Mouse (Mus musculus) heart, postnatal 14 days (tissue): ENCODE data around the gene 4930518I15Rik. TPM values are rescaled to one million over a fixed set of nuclear protein-coding genes. Genes with fewer than 3 reads are reported as not detected.
A peak's percentile ranks its signal among the peaks of the same experiment; 100 is the strongest.
"Not testable (repeated sequence)": the region's sequence is repeated elsewhere in the genome, so short reads cannot be mapped to it uniquely, and the experiment has no call there.

Experiments
- DNase-seq, 2 experiments: peaks; one replicate each; pipeline ENCODE4 v3.0.0; 2021 to 2022
- intact Hi-C: fragments of 180-260 bp; cut with DNase I; formaldehyde crosslinking; loops from one replicate; pipeline ENCODE4 v1.15.1; 2025
- total RNA-seq, 2 experiments: library from RNA; stranded (reverse); gene quantifications; 2 replicates each; pipeline ENCODE4 v1.2.3; 2021

4930518I15Rik gene
- total RNA-seq, 2 experiments from 2014 or later = 1.5 to 1.6 TPM

DNA sequence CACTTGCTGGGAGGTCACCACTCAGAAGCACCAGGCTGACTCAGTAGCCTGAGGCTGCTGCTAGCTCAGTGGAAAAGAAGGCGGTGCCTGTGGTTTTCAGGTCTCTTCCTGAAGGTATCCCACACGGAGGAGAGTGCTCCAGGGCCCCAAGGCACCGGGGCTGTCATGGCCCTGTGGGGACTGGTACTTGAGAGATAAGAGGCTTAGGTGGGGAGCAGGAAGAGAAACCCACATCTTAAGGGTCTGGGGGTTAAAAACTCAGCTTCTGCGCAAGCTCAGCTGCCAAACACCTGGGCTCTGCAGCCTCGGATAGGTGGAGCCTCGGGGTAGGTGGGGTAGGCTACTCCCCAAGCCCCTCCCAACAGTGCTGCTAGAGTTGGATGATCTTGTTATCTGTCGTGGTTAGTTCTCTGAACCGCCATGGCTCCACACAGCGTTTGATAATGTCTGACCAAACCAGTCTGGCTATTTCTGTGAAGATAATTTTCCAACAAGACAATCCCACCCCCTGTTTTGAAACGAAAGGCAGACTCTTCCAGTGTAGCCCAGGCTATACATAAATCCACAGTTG lies 24.8 kb upstream of the 4930518I15Rik start:
- no peak for DNase-seq

GRCm38 (mm10) chr2:156879541-156879940 lies 21.8 kb upstream of the 4930518I15Rik start:
- peak; percentile 10 to 18 for DNase-seq
- intact Hi-C loops = no loop called here

More for the DNA sequence above, 24.8 kb upstream of the 4930518I15Rik start:
- intact Hi-C loops = no loop called here

DNA sequence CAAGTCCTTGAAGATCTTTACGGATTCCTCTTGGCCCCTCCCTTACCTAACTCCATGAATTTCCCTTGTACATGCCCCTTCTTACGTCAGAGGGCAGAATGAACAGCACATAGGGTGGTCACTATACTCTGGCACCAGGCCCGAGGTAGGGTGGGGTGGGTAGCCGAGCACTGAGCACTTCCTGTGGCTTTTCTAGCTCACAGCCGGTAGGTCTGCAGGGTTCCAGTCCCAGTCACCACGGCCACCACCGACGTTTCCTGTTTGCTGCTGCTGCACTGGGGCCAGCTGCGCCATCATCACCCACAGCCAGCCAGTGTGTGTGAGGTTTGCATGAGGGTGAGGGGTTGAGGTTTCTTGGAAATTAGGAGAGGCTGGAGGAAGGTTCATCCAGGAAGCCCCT lies 20.0 kb upstream of the 4930518I15Rik start:
- DNase-seq = peak; percentile 12 to 13
- intact Hi-C loops = no loop called here

- DNase-seq = no peak
- intact Hi-C loops = loop anchor here (5.0 kb wide), 1 partner anchor 207 kb away; no protein-coding TSS in a partner anchor
Observed at GRCm38 (mm10) chr2:156874760-156875510, 17.2 kb upstream of the 4930518I15Rik start.

DNA sequence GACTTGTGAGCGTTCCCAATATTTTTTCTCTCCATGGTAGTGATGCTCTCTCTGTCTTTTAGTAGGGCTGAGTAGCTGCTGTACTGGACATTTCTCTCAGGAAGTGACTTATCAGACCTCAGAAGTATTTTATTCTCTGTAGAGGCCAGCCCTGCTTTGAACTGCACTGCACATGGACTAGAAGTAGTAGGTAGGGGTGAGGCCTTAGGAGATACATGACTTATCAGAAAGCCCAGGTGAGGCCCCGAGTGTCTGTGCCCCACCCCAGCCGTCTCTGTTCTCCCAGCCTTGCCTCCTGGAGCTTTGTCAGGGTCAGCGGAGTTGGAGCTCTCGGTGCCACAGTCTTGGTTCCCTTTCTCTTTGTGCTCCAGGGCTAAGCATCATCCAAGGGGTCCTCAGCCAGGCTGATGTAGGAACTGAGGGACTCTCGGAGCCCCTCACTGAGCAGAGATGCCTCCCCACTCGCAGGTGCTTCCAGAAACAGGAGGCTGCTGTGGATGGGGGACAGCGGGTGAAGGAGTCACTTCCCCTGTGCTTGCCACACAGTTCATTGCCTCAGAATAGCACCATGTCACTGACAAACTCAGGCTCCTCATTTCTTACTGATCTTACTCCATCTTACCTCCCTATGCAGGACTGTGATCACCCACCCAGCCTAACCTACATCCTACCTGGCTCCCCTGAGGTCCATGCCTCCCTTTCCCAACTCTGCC lies 16.5 kb upstream of the 4930518I15Rik start:
- intact Hi-C loops = loop anchor here (5.0 kb wide), 1 partner anchor 208 kb away; no protein-coding TSS in a partner anchor
- DNase-seq = no peak

DNA sequence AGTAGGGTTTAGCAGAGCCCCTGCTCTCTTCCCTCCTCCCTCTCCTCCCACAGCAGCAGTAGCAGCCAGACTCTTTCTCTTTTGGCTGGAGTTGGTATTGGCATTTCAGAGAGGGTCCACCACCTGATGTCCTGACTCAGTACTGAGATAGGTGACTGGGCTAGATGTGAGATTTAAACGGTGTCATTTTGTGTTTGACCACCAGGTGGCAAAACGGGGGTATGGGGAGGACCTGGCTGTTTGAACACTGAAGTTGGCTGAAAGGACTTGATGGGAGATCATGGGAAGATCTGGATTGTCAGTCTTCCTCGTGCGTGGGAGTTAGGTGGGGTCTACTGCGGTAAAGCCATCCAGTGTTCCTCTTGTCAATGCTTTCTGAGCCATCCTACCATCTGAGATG lies 15.9 kb upstream of the 4930518I15Rik start:
- peak; percentile 41 to 69 for DNase-seq
- intact Hi-C loops = loop anchor here (2.0 to 5.0 kb wide), 2 partner anchors 123 to 209 kb away; no protein-coding TSS in a partner anchor

DNA sequence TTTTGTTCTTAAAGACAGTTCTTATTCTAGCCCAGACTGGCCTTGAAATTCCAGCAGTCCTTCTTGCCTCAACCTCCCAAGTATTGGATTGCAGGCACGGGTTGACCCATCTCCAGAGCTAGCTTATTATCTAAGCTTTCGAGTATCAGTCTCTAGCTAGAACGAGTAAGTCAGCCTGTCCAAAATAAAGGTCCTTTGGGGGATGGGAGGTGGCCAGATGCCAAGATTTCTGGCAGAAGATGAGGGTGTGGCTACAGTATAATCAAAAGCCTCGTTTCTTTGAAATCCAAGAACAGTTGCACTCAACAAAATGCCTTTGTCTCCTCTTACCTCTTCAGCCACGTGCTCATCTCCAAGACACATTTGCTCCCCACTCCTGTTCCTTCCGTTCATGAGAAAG lies 12.8 kb upstream of the 4930518I15Rik start:
- intact Hi-C loops = loop anchor here (5.0 kb wide), 1 partner anchor 212 kb away; no protein-coding TSS in a partner anchor
- peak; percentile 50 to 62 for DNase-seq

DNA sequence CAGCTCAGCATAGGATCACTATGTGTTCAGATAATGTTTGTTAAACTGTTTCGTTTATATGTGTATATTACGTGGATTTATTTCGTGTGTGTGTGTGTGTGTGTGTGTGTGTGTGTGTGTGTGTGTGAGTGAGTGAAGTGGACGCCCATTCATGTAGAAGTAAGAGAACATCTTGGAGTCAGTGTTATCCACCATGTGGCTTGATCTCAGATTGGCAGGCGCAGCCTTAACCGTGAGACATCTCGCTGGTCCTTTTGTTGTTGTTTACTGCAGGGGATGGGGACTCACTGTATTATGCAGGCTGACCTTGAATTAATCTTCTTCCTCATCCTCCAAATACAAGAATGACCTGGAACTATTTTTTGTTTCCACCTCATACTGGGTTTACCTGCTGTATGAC lies 11.8 kb upstream of the 4930518I15Rik start:
- intact Hi-C loops = no loop called here
- no peak for DNase-seq

DNA sequence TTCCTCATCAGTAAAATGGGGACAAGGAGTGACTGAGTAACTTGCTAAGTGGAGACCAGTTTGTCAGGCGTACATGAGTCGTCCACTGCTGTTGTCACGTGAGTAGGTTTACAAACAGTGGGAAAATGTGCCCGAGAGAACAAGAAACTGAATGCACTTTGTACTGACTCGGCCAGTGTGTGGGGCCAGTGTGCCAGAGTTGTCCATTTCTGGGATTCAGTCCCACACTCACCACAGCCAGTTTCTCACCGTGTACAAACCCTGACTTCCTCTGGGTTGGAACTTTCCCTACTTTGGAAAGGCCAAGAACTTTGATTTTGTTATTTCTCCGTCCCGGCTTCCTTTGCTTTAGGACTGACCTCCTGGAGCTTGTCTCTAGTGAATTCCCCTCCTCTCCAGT lies 11.2 kb upstream of the 4930518I15Rik start:
- intact Hi-C loops = no loop called here
- peak in 1 of 2 experiments; percentile 29 for DNase-seq

DNA sequence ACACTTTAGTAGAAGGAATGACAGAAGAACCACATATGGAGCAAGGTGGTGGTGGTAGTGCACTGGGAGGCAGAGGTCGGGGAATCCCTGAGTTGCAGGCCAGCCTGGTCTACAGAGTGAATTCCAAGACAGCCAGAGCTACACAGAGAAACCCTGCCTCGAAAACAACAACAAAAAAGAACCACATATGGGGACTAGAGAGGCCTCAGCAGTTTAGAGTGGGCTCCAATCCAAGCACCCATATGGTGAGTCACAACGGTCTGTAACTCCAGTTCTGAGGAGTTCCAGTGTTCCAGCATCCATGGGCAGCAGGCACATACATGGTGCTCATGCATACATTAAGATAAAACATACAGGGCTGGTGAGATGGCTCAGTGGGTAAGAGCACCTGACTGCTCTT lies 6.7 kb upstream of the 4930518I15Rik start:
- DNase-seq = no peak
- intact Hi-C loops = loop anchor here (5.0 kb wide), 1 partner anchor 128 kb away; the partner anchor contains the start of gene Ndrg3

GRCm38 (mm10) chr2:156863487-156864160 lies 5.9 kb upstream of the 4930518I15Rik start:
- intact Hi-C loops = loop anchor here (5.0 kb wide), 1 partner anchor 129 kb away; the partner anchor contains the start of gene Ndrg3
- DNase-seq = peak; percentile 42 to 49

- intact Hi-C loops = loop anchor here (5.0 kb wide), 1 partner anchor 129 kb away; the partner anchor contains the start of gene Ndrg3
- peak; percentile 98 to 99 for DNase-seq
Observed at GRCm38 (mm10) chr2:156862772-156863486, 5.2 kb upstream of the 4930518I15Rik start, which contains the start of gene Rab5if. Gene Rab5if, plus strand, starts transcription at chr2:156863128.

DNA sequence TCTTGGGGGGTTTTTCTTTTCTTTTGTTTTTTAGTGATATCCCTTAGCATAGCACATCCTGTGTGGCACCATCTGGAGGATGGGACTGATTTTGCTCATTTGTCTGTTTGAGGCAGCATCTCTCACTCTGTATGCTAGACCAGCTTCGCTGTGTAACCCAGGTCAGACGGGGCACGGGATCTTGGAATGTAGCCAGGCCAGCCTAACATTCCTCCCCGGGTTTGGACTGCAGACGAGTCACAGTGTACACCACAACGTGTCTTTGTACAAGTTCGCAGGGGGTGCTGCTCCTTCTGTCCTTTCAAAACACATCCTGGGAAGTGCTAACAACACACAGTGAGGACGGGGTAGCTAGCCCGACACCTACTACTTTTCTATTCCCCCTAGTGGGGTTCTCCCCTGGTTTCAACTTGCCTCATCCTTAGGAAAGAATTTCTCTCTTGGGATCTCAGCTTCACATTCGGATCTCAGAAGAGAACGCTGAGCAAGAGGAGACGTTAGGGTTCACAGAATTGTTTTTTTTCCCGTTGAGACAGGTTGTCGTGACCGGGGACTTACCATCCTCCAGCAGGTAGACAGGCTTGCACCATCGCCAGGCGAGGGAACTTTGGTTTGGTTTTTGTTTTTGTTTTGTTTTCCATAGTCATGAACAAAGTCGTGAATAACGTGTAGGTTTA lies 4.4 kb upstream of the 4930518I15Rik start:
- peak; percentile 25 to 48 for DNase-seq
- intact Hi-C loops = loop anchor here (5.0 kb wide), 1 partner anchor 130 kb away; the partner anchor contains the start of gene Ndrg3

GRCm38 (mm10) chr2:156858671-156859070 lies 925 bp upstream of the 4930518I15Rik start:
- no peak for DNase-seq
- intact Hi-C loops = loop anchor here (10.0 kb wide), 1 partner anchor 324 kb away; no protein-coding TSS in a partner anchor

GRCm38 (mm10) chr2:156857385-156857791 lies 358 bp downstream of the 4930518I15Rik start:
- DNase-seq = no peak
- intact Hi-C loops = loop anchor here (10.0 kb wide), 1 partner anchor 323 kb away; no protein-coding TSS in a partner anchor

DNA sequence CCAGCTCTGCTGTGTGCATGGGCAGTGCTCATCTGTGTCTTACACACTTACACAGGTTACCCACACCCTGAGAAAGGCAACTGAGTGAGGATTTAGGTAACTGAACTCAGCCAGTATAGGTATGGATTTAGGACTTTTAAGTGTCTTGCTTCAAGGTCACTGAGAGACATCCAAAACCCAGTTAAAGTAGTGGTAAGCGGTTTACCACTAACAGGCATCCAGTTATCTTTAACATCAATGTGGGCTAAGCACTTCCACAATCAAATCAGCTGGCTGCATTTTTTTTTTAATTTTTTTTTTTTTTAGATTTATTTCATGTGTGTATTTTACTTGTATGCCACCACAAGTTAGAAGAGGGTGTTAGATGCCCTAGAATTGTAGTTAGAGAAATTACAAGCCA lies 1.4 kb downstream of the 4930518I15Rik start:
- intact Hi-C loops = loop anchor here (1.0 to 10.0 kb wide), 2 partner anchors 47 to 322 kb away; no protein-coding TSS in a partner anchor
- no peak for DNase-seq

- peak; percentile 36 to 56 for DNase-seq
- intact Hi-C loops = loop anchor here (10.0 kb wide), 1 partner anchor 319 kb away; no protein-coding TSS in a partner anchor
Observed at GRCm38 (mm10) chr2:156853999-156854771, 3.6 kb downstream of the 4930518I15Rik start.

DNA sequence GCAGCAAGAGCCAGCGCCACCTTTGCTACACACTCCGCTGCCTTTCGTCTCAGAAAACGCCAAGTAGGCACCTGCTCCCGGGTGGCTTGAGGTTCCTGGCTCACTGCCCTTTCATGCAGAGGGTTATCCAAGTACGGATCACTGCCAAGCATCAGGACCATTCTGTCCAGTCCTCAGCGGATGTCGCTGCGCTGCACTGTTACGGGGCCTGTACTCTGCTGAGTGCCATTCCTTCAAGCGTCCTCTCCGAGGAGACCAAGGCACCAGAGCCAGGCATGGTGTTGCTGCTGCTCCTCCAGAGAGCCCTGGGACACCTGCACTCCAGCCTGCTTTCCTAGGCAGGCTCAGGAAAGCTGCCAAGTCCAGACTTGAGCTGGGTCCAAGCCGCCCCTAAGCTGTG lies 4.2 kb downstream of the 4930518I15Rik start:
- not testable (repeated sequence) for DNase-seq
- intact Hi-C loops = loop anchor here (10.0 kb wide), 1 partner anchor 319 kb away; no protein-coding TSS in a partner anchor
